In genomic region chr6:65613924-65614585, GRCm38 (mm10) we compare ENCODE assay signal across 16 mouse cellular contexts.
"Had no signal": no experiment of that assay in that cellular context is flagged by ENCODE, and none has a peak within 500 bp of the region (broad histone marks: within the 10 kb centered on the region; RNA-seq: fewer than 3 reads in every experiment).

No protein-coding gene starts in this region.

- H3K4me1 ChIP-seq: limb, embryonic 12.5 days; liver, embryonic 13.5 days; midbrain, embryonic 10.5 days; neural tube, embryonic 13.5 days had no signal

- H3K4me3 ChIP-seq: layer of hippocampus, adult 2 months; limb, embryonic 12.5 days; liver, embryonic 13.5 days; lung, embryonic 15.5 days; midbrain, embryonic 10.5 days; neural tube, embryonic 13.5 days had no signal

- DNase-seq: kidney, postnatal 10 days; kidney, postnatal 4 days; liver; liver, embryonic 13.5 days; liver, postnatal 0 days; lung, postnatal 14 days; midbrain, embryonic 14.5 days; right cerebral cortex, postnatal 4 days; spleen, adult 18-20 months; thymus, adult 18-20 months; thymus, postnatal 14 days had no signal

- H3K27ac ChIP-seq: layer of hippocampus, adult 2 months; limb, embryonic 12.5 days; liver, embryonic 13.5 days; lung, embryonic 15.5 days; midbrain, embryonic 10.5 days; neural tube, embryonic 13.5 days had no signal

- ATAC-seq: liver, postnatal 0 days had no signal
